Mouse (Mus musculus) forebrain, embryonic 12.5 days (tissue): ENCODE results near the gene D11Wsu47e. TPM values are rescaled to one million over a fixed set of nuclear protein-coding genes. Genes with fewer than 3 reads are reported as not detected.

Source experiments
- polyA plus RNA-seq: library from polyadenylated mRNA; unstranded; fragments of >200 nt; fragmentation: Nextera tagmentation; extraction: Ambion mirVana; gene quantifications from 2 replicates; pipeline ENCODE4 v1.2.1, GENCODE M21; 2016

Gene D11Wsu47e
- polyA plus RNA-seq, 1 experiment from 2014 or later = 25.7 TPM

Other genes with a start within 250 kb of the D11Wsu47e start
- gene Sstr2, start 65.1 kb upstream of the D11Wsu47e start, polyA plus RNA-seq = 22.4 and 25.4 TPM in 2 replicates
- 35.3 and 38.3 TPM in 2 replicates for gene Cog1, start 35.2 kb upstream of the D11Wsu47e start, polyA plus RNA-seq
- 23.9 and 25.1 TPM in 2 replicates for gene Slc39a11, start 34.3 kb upstream of the D11Wsu47e start, polyA plus RNA-seq
- gene Fam104a, start 257 bp upstream of the D11Wsu47e start, polyA plus RNA-seq = 53.2 and 56.7 TPM in 2 replicates
- 0.32 and 0.69 TPM in 2 replicates for gene Cpsf4l, start 25.6 kb downstream of the D11Wsu47e start, polyA plus RNA-seq
- 109 and 113 TPM in 2 replicates for gene Cdc42ep4, start 67.5 kb downstream of the D11Wsu47e start, polyA plus RNA-seq